Mouse (Mus musculus): ENCODE data around the gene Abt1. TPM values are rescaled to one million over a fixed set of nuclear protein-coding genes. Genes with fewer than 3 reads are reported as not detected.

Abt1 gene
- polyA plus RNA-seq, 1 experiment, result 7.9 TPM

Other genes starting within 250 kb of the Abt1 start
- gene Vmn1r220, start 235.9 kb downstream of the Abt1 start, polyA plus RNA-seq (2012; rRNA removed), result not detected in 2 replicates
- gene Vmn1r221, start 209.7 kb downstream of the Abt1 start, polyA plus RNA-seq (2012; rRNA removed), result not detected in 2 replicates
- gene Vmn1r222, start 187.9 kb downstream of the Abt1 start, polyA plus RNA-seq (2012; rRNA removed), result not detected in 2 replicates
- not detected in 2 replicates for gene Vmn1r223, start 176.7 kb downstream of the Abt1 start, polyA plus RNA-seq (2012; rRNA removed)
- gene Zfp322a, start 54.7 kb downstream of the Abt1 start, polyA plus RNA-seq (2012; rRNA removed), result 12.7 and 15.8 TPM in 2 replicates
- gene Btn1a1, start 42.0 kb upstream of the Abt1 start, polyA plus RNA-seq (2012; rRNA removed), result not detected in 2 replicates
- 0.04 TPM in 1 of 2 replicates, not detected in the other for gene Btn2a2, start 65.0 kb upstream of the Abt1 start, polyA plus RNA-seq (2012; rRNA removed)
- 27.8 and 30.5 TPM in 2 replicates for gene Hist1h4h, start 107.2 kb upstream of the Abt1 start, polyA plus RNA-seq (2012; rRNA removed)
- gene Hist1h2af, start 110.0 kb upstream of the Abt1 start, polyA plus RNA-seq (2012; rRNA removed), result 1.3 and 5.2 TPM in 2 replicates
- 0.40 and 0.90 TPM in 2 replicates for gene Hist1h3g, start 111.6 kb upstream of the Abt1 start, polyA plus RNA-seq (2012; rRNA removed)
- 0.60 and 0.69 TPM in 2 replicates for gene Hist1h2bh, start 119.5 kb upstream of the Abt1 start, polyA plus RNA-seq (2012; rRNA removed)
- 0.44 and 0.78 TPM in 2 replicates for gene Hist1h3f, start 120.2 kb upstream of the Abt1 start, polyA plus RNA-seq (2012; rRNA removed)
- 0.26 and 0.78 TPM in 2 replicates for gene Hist1h4f, start 127.8 kb upstream of the Abt1 start, polyA plus RNA-seq (2012; rRNA removed)
- gene Hist1h1d, start 129.4 kb upstream of the Abt1 start, polyA plus RNA-seq (2012; rRNA removed), result 0.62 and 0.90 TPM in 2 replicates
- 0.83 and 1.6 TPM in 2 replicates for gene Hist1h3e, start 138.5 kb upstream of the Abt1 start, polyA plus RNA-seq (2012; rRNA removed)
- 0.15 and 0.53 TPM in 2 replicates for gene Hist1h2ae, start 147.4 kb upstream of the Abt1 start, polyA plus RNA-seq (2012; rRNA removed)
- 7.4 and 9.9 TPM in 2 replicates for gene Hist1h2bg, start 147.5 kb upstream of the Abt1 start, polyA plus RNA-seq (2012; rRNA removed)
- 0.75 TPM in 1 of 2 replicates, not detected in the other for gene Hist1h2bf, start 150.3 kb upstream of the Abt1 start, polyA plus RNA-seq (2012; rRNA removed)
- 1.6 and 1.9 TPM in 2 replicates for gene Hist1h2ad, start 150.5 kb upstream of the Abt1 start, polyA plus RNA-seq (2012; rRNA removed)
- gene Hist1h3d, start 151.9 kb upstream of the Abt1 start, polyA plus RNA-seq (2012; rRNA removed), result 2.5 and 2.6 TPM in 2 replicates
- gene Hist1h4d, start 157.7 kb upstream of the Abt1 start, polyA plus RNA-seq (2012; rRNA removed), result 0.47 and 3.4 TPM in 2 replicates
- 2.6 and 3.4 TPM in 2 replicates for gene Hist1h2be, start 197.3 kb upstream of the Abt1 start, polyA plus RNA-seq (2012; rRNA removed)
- 1.1 and 2.4 TPM in 2 replicates for gene Hist1h1e, start 198.7 kb upstream of the Abt1 start, polyA plus RNA-seq (2012; rRNA removed)

All from urinary bladder, adult 2 months (tissue).